Mouse (Mus musculus) myocyte (in vitro differentiated cells): ENCODE results near the gene Spred2.

ENCODE experiments used
- MAX ChIP-seq: IDR thresholded peaks from one replicate; pipeline ENCODE4 v1.6.1; 2011; ENCODE audit warnings: low read depth, mild to moderate bottlenecking, control low read depth
- POLR2A ChIP-seq: IDR thresholded peaks from one replicate; pipeline ENCODE4 v1.6.1; 2011; ENCODE audit warnings: low read depth, mild to moderate bottlenecking, control low read depth, moderate library complexity; ENCODE audit not compliant: insufficient read length
- POLR2AphosphoS2 ChIP-seq: IDR thresholded peaks from one replicate; pipeline ENCODE4 v1.6.1; 2011; ENCODE audit warnings: low read depth, control low read depth; ENCODE audit not compliant: insufficient read length
- SRF ChIP-seq: IDR thresholded peaks from one replicate; pipeline ENCODE4 v1.6.1; 2011; ENCODE audit warnings: low read depth; ENCODE audit not compliant: control insufficient read depth, insufficient read length
- TCF3 ChIP-seq: IDR thresholded peaks from one replicate; pipeline ENCODE4 v1.6.1; 2011; ENCODE audit warnings: low read depth, control low read depth; ENCODE audit not compliant: insufficient read length
- USF1 ChIP-seq: IDR thresholded peaks from one replicate; pipeline ENCODE4 v1.6.1; 2011; ENCODE audit warnings: low read depth, mild to moderate bottlenecking, control low read depth, moderate library complexity

DNA sequence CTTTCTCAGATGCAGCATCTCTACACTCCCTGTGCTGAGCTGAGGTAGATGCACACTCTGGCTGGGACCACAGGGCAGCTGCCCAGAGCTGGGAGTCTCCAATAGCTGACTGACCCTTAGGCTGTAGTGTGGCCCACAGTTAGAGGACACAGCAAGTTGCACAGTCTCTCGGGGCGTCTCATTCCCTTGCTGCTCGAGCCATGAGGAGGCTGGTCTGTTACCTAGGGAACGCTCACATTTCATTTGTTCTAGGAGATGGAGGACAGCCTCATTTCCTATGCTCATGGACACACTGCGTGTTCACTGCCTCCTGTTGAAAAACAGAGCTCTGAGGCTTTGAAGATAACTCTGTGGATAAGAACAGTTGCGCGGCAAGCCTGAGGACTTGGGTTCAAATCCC, 111.8 kb downstream of the Spred2 start:
- TF ChIP-seq SRF (no peak), MAX (no peak), POLR2AphosphoS2 (no peak), TCF3 (no peak), USF1 (no peak), POLR2A (no peak)
